Mouse (Mus musculus): ENCODE results near the gene Adcy5. TPM values are rescaled to one million over a fixed set of nuclear protein-coding genes. Genes with fewer than 3 reads are reported as not detected.

Adcy5 gene
- total RNA-seq (2021) = 1 to 10 TPM; 1.6 to 1.8 TPM
- long read RNA-seq, experiment 1, full-length matches to known transcripts = 3 of 5 reads
- long read RNA-seq, experiment 1, partial matches to known transcripts = 2 of 5 reads
- long read RNA-seq, experiment 1, other reads (novel, unspliced or antisense) = 0 of 5 reads
- long read RNA-seq, experiment 2 = 0 reads

GRCm38 (mm10) chr16:35154641-35155390 lies at the start of gene Adcy5:
Gene Adcy5, plus strand, starts transcription at chr16:35154877.
- peak within 1 kb of the TSS; percentile 70 for H3K27ac ChIP-seq
- intact Hi-C loops (cut with DNase I) = loop anchor here (5.0 kb wide), 1 partner anchor 98 kb away; no protein-coding TSS in a partner anchor
- peak; percentile 60 for DNase-seq
- TF ChIP-seq CTCF (IDR thresholded peaks at IDR 0.05) = no peak
- H3K4me3 ChIP-seq = peak within 1 kb of the TSS; percentile 81

- no peak overlapping the region for H3K27ac ChIP-seq
- no peak for DNase-seq
- intact Hi-C loops (cut with DNase I) = no loop called here
Measured at GRCm38 (mm10) chr16:35107985-35108384, 46.7 kb upstream of the Adcy5 start.

GRCm38 (mm10) chr16:35109156-35109555 lies 45.5 kb upstream of the Adcy5 start:
- no peak overlapping the region for H3K27ac ChIP-seq
- intact Hi-C loops (cut with DNase I) = no loop called here
- no peak for DNase-seq
- H3K4me3 ChIP-seq = no peak overlapping the region
- no peak for TF ChIP-seq CTCF (IDR thresholded peaks at IDR 0.05)

More at GRCm38 (mm10) chr16:35107985-35108384, 46.7 kb upstream of the Adcy5 start:
- no peak for TF ChIP-seq CTCF (IDR thresholded peaks at IDR 0.05)
- no peak overlapping the region for H3K4me3 ChIP-seq

GRCm38 (mm10) chr16:35109656-35110291 lies 44.9 kb upstream of the Adcy5 start:
- no peak overlapping the region for H3K27ac ChIP-seq
- intact Hi-C loops (cut with DNase I) = loop anchor here (1.0 to 2.0 kb wide), 2 partner anchors 47 to 161 kb away; no protein-coding TSS in a partner anchor
- DNase-seq = no peak

GRCm38 (mm10) chr16:35110410-35111142 lies 44.1 kb upstream of the Adcy5 start:
- Histone ChIP-seq H3K27ac (peak overlapping the region; percentile 57), H3K4me3 (peak overlapping the region; percentile 35; the same call in 1 of the 2 replicates)
- peak; percentile 88 for DNase-seq
- peak; percentile 99 for TF ChIP-seq CTCF (IDR thresholded peaks at IDR 0.05)
- intact Hi-C loops (cut with DNase I) = loop anchor here (1.0 to 2.0 kb wide), 2 partner anchors 46 to 160 kb away; no protein-coding TSS in a partner anchor

More at GRCm38 (mm10) chr16:35109656-35110291, 44.9 kb upstream of the Adcy5 start:
- H3K4me3 ChIP-seq = no peak overlapping the region
- TF ChIP-seq CTCF (IDR thresholded peaks at IDR 0.05) = no peak

GRCm38 (mm10) chr16:35111143-35111620 lies 43.5 kb upstream of the Adcy5 start:
- H3K4me3 ChIP-seq = no peak overlapping the region; the same call in 1 of the 2 replicates
- peak overlapping the region; percentile 57 for H3K27ac ChIP-seq
- TF ChIP-seq CTCF (IDR thresholded peaks at IDR 0.05) = peak; percentile 49
- intact Hi-C loops (cut with DNase I) = loop anchor here (2.0 kb wide), 1 partner anchor 46 kb away; no protein-coding TSS in a partner anchor
- DNase-seq = no peak

GRCm38 (mm10) chr16:35113496-35113895 lies 41.2 kb upstream of the Adcy5 start:
- no peak overlapping the region for H3K27ac ChIP-seq
- intact Hi-C loops (cut with DNase I) = no loop called here
- DNase-seq = no peak
- no peak overlapping the region for H3K4me3 ChIP-seq
- no peak for TF ChIP-seq CTCF (IDR thresholded peaks at IDR 0.05)

- Histone ChIP-seq H3K4me3 (no peak overlapping the region), H3K27ac (no peak overlapping the region)
- TF ChIP-seq CTCF (IDR thresholded peaks at IDR 0.05) = no peak
- no peak for DNase-seq
- intact Hi-C loops (cut with DNase I) = no loop called here
Measured at GRCm38 (mm10) chr16:35116328-35116956, 38.2 kb upstream of the Adcy5 start.

- Histone ChIP-seq H3K27ac (no peak overlapping the region), H3K4me3 (no peak overlapping the region)
- intact Hi-C loops (cut with DNase I) = no loop called here
- no peak for TF ChIP-seq CTCF (IDR thresholded peaks at IDR 0.05)
- no peak for DNase-seq
Measured at GRCm38 (mm10) chr16:35117436-35117835, 37.2 kb upstream of the Adcy5 start.

GRCm38 (mm10) chr16:35120603-35121002 lies 34.1 kb upstream of the Adcy5 start:
- intact Hi-C loops (cut with DNase I) = no loop called here
- no peak overlapping the region for H3K27ac ChIP-seq
- TF ChIP-seq CTCF (IDR thresholded peaks at IDR 0.05) = no peak
- no peak overlapping the region for H3K4me3 ChIP-seq
- no peak for DNase-seq

GRCm38 (mm10) chr16:35127270-35127669 lies 27.4 kb upstream of the Adcy5 start:
- intact Hi-C loops (cut with DNase I) = no loop called here
- TF ChIP-seq CTCF (IDR thresholded peaks at IDR 0.05) = no peak
- DNase-seq = no peak
- Histone ChIP-seq H3K27ac (no peak overlapping the region), H3K4me3 (no peak overlapping the region)

GRCm38 (mm10) chr16:35130172-35130571 lies 24.5 kb upstream of the Adcy5 start:
- no peak for DNase-seq
- H3K27ac ChIP-seq = no peak overlapping the region

More at GRCm38 (mm10) chr16:35130172-35130571, 24.5 kb upstream of the Adcy5 start:
- TF ChIP-seq CTCF (IDR thresholded peaks at IDR 0.05) = no peak
- no peak overlapping the region for H3K4me3 ChIP-seq
- intact Hi-C loops (cut with DNase I) = no loop called here
